Mouse (Mus musculus): ENCODE data around the gene Ahdc1. TPM values are rescaled to one million over a fixed set of nuclear protein-coding genes. Genes with fewer than 3 reads are reported as not detected.

The Ahdc1 gene
- polyA plus RNA-seq, 1 experiment from 2014 or later = 10.5 TPM

DNA sequence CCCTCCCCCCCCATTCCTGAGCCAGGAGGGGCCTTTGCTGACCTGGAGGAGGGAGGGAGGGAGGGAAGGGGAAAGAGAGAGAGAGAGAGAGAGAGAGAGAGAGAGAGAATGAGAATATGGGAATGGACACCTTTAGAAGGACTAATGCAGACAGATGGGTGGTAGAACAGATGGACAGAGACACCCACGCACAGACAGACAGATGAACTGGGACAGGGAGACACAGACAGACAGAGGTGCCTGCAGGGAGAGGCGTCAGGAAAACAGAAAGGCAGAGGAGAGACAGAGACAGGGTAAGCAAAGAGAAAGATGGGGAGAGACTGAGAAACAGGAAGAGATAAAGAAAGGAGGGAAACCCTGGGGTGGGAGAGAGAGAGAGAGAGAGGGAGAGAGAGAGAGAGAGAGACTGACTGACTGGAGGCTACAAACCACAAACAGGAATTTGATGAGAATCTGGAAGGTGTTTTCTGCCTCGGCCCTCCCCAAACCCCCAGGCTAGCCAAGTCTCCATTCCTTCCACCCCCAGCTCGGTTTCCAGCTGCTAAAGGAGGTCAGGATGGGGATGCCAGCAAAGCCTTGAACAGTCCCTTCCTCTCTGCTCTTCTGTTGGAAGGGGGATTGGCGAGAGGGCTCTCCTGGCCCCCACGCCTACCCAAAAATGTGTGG lies 6.7 kb downstream of the Ahdc1 start:
- peaks cover 84% of the 10 kb centered on the region for H3K4me1 ChIP-seq (ENCODE audit: control insufficient read depth, insufficient read depth, low read length)
- no peak overlapping the region for H3K27ac ChIP-seq (replicated peaks; ENCODE audit: low read depth, low read length)
- DNase-seq (ENCODE audit: low spot score) (no peak), ATAC-seq (ENCODE audit: insufficient number of reproducible peaks, low FRiP score, low TSS enrichment, low read depth) (no peak)
- H3K9me3 ChIP-seq (ENCODE audit: control insufficient read depth, low read length) = no peaks in the 10 kb centered on the region
- WGBS = 53% methylated on average over 6 of the region's 6 CpGs
- H3K36me3 ChIP-seq (ENCODE audit: control insufficient read depth, insufficient read depth, low read length) = no peaks in the 10 kb centered on the region
- no peak overlapping the region for H3K4me3 ChIP-seq (ENCODE audit: low read depth, low read length)
- no peak overlapping the region for H3K4me2 ChIP-seq (ENCODE audit: low read depth, severe bottlenecking)
- no peak overlapping the region for H3K9ac ChIP-seq (ENCODE audit: low read length)
- H3K27me3 ChIP-seq (ENCODE audit: control insufficient read depth, insufficient read depth, low read length) = no peaks in the 10 kb centered on the region

- H3K4me2 ChIP-seq (ENCODE audit: low read depth, severe bottlenecking) = no peak overlapping the region
- peaks cover 83% of the 10 kb centered on the region for H3K4me1 ChIP-seq (ENCODE audit: control insufficient read depth, insufficient read depth, low read length)
- no peaks in the 10 kb centered on the region for H3K27me3 ChIP-seq (ENCODE audit: control insufficient read depth, insufficient read depth, low read length)
- no peak for ATAC-seq (ENCODE audit: insufficient number of reproducible peaks, low FRiP score, low TSS enrichment, low read depth)
- H3K27ac ChIP-seq (replicated peaks; ENCODE audit: low read depth, low read length) = no peak overlapping the region
- H3K9ac ChIP-seq (ENCODE audit: low read length) = no peak overlapping the region
- H3K9me3 ChIP-seq (ENCODE audit: control insufficient read depth, low read length) = no peaks in the 10 kb centered on the region
- no peaks in the 10 kb centered on the region for H3K36me3 ChIP-seq (ENCODE audit: control insufficient read depth, insufficient read depth, low read length)
- WGBS = 77% methylated on average over 3 of the region's 3 CpGs
- DNase-seq (ENCODE audit: low spot score) = no peak
- no peak overlapping the region for H3K4me3 ChIP-seq (ENCODE audit: low read depth, low read length)
Observed at GRCm38 (mm10) chr4:133018263-133018798, 7.3 kb downstream of the Ahdc1 start.

GRCm38 (mm10) chr4:133020721-133021120 lies 9.7 kb downstream of the Ahdc1 start:
- Histone ChIP-seq H3K4me3 (ENCODE audit: low read depth, low read length) (no peak overlapping the region), H3K9ac (ENCODE audit: low read length) (no peak overlapping the region)
- no peak for ATAC-seq (ENCODE audit: insufficient number of reproducible peaks, low FRiP score, low TSS enrichment, low read depth)

GRCm38 (mm10) chr4:133021181-133021671 lies 10.2 kb downstream of the Ahdc1 start:
- Histone ChIP-seq H3K9ac (ENCODE audit: low read length) (no peak overlapping the region), H3K36me3 (ENCODE audit: control insufficient read depth, insufficient read depth, low read length) (no peaks in the 10 kb centered on the region), H3K4me3 (ENCODE audit: low read depth, low read length) (no peak overlapping the region), H3K4me2 (ENCODE audit: low read depth, severe bottlenecking) (peak overlapping the region; percentile 22; the same call in 1 of the 2 replicates), H3K27me3 (ENCODE audit: control insufficient read depth, insufficient read depth, low read length) (no peaks in the 10 kb centered on the region), H3K27ac (replicated peaks; ENCODE audit: low read depth, low read length) (no peak overlapping the region; the same call in 1 of the 2 replicates), H3K9me3 (ENCODE audit: control insufficient read depth, low read length) (no peaks in the 10 kb centered on the region), H3K4me1 (ENCODE audit: control insufficient read depth, insufficient read depth, low read length) (peaks cover 84% of the 10 kb centered on the region)
- WGBS = 6% methylated on average over 9 of the region's 9 CpGs
- DNase-seq (ENCODE audit: low spot score) (peak; percentile 37), ATAC-seq (ENCODE audit: insufficient number of reproducible peaks, low FRiP score, low TSS enrichment, low read depth) (0 out of 2 replicates have a peak, but pooled peaks have one; percentile 19)

More at GRCm38 (mm10) chr4:133020721-133021120, 9.7 kb downstream of the Ahdc1 start:
- no peaks in the 10 kb centered on the region for H3K9me3 ChIP-seq (ENCODE audit: control insufficient read depth, low read length)
- peak overlapping the region; percentile 22 for H3K4me2 ChIP-seq (ENCODE audit: low read depth, severe bottlenecking)
- no peaks in the 10 kb centered on the region for H3K27me3 ChIP-seq (ENCODE audit: control insufficient read depth, insufficient read depth, low read length)
- H3K36me3 ChIP-seq (ENCODE audit: control insufficient read depth, insufficient read depth, low read length) = no peaks in the 10 kb centered on the region
- WGBS = 27% methylated on average over 4 of the region's 6 CpGs
- no peak for DNase-seq (ENCODE audit: low spot score)
- no peak overlapping the region for H3K27ac ChIP-seq (replicated peaks; ENCODE audit: low read depth, low read length)
- H3K4me1 ChIP-seq (ENCODE audit: control insufficient read depth, insufficient read depth, low read length) = peaks cover 82% of the 10 kb centered on the region

DNA sequence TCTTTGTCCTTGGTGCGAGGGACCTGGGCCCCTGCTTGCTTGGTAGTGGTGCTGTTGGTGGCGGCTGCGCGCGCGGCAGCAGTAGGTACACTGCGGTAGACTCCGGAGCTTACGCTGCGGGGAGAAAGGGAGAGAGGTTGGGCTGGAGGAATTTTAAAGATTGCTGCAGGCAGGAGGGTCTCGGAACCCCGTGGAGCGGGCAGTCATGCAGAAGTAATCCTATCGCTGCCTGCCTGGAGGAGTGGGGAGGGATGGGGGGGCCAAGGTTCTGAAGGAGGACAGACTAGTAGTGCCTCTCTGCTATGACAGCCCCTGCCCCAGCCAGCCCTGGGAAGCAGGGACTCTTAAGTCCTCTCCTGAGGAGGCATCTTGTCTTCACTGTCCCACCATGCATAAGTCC lies 11.2 kb downstream of the Ahdc1 start:
- peak overlapping the region; percentile 36; the same call in 1 of the 2 replicates for H3K27ac ChIP-seq (replicated peaks; ENCODE audit: low read depth, low read length)
- 18% methylated on average over 14 of the region's 14 CpGs for WGBS
- no peak for ATAC-seq (ENCODE audit: insufficient number of reproducible peaks, low FRiP score, low TSS enrichment, low read depth)
- H3K4me3 ChIP-seq (ENCODE audit: low read depth, low read length) = peak overlapping the region; percentile 6; the same call in 1 of the 2 replicates
- no peaks in the 10 kb centered on the region for H3K27me3 ChIP-seq (ENCODE audit: control insufficient read depth, insufficient read depth, low read length)
- H3K4me2 ChIP-seq (ENCODE audit: low read depth, severe bottlenecking) = peak overlapping the region; percentile 31
- H3K4me1 ChIP-seq (ENCODE audit: control insufficient read depth, insufficient read depth, low read length) = peaks cover 81% of the 10 kb centered on the region
- no peaks in the 10 kb centered on the region; the same call in 1 of the 2 replicates for H3K36me3 ChIP-seq (ENCODE audit: control insufficient read depth, insufficient read depth, low read length)
- H3K9ac ChIP-seq (ENCODE audit: low read length) = peak overlapping the region; percentile 17; the same call in 1 of the 2 replicates
- peak; percentile 44 for DNase-seq (ENCODE audit: low spot score)
- no peaks in the 10 kb centered on the region for H3K9me3 ChIP-seq (ENCODE audit: control insufficient read depth, low read length)

- ATAC-seq (ENCODE audit: insufficient number of reproducible peaks, low FRiP score, low TSS enrichment, low read depth) (no peak), DNase-seq (ENCODE audit: low spot score) (no peak)
- Histone ChIP-seq H3K36me3 (ENCODE audit: control insufficient read depth, insufficient read depth, low read length) (no peaks in the 10 kb centered on the region; the same call in 1 of the 2 replicates), H3K4me2 (ENCODE audit: low read depth, severe bottlenecking) (no peak overlapping the region), H3K27me3 (ENCODE audit: control insufficient read depth, insufficient read depth, low read length) (no peaks in the 10 kb centered on the region), H3K4me1 (ENCODE audit: control insufficient read depth, insufficient read depth, low read length) (peaks cover 72% of the 10 kb centered on the region), H3K9me3 (ENCODE audit: control insufficient read depth, low read length) (no peaks in the 10 kb centered on the region), H3K27ac (replicated peaks; ENCODE audit: low read depth, low read length) (no peak overlapping the region), H3K4me3 (ENCODE audit: low read depth, low read length) (no peak overlapping the region), H3K9ac (ENCODE audit: low read length) (no peak overlapping the region)
- WGBS = 80% methylated on average over 14 of the region's 14 CpGs
Observed at GRCm38 (mm10) chr4:133022954-133023635, 12.0 kb downstream of the Ahdc1 start.

- H3K27me3 ChIP-seq (ENCODE audit: control insufficient read depth, insufficient read depth, low read length) = no peaks in the 10 kb centered on the region
- H3K9me3 ChIP-seq (ENCODE audit: control insufficient read depth, low read length) = no peaks in the 10 kb centered on the region
- H3K4me3 ChIP-seq (ENCODE audit: low read depth, low read length) = no peak overlapping the region
- no peaks in the 10 kb centered on the region; the same call in 1 of the 2 replicates for H3K36me3 ChIP-seq (ENCODE audit: control insufficient read depth, insufficient read depth, low read length)
- WGBS = 92% methylated on average over 6 of the region's 6 CpGs
- peaks cover 72% of the 10 kb centered on the region for H3K4me1 ChIP-seq (ENCODE audit: control insufficient read depth, insufficient read depth, low read length)
- no peak overlapping the region for H3K27ac ChIP-seq (replicated peaks; ENCODE audit: low read depth, low read length)
- no peak for DNase-seq (ENCODE audit: low spot score)
- H3K4me2 ChIP-seq (ENCODE audit: low read depth, severe bottlenecking) = no peak overlapping the region
- H3K9ac ChIP-seq (ENCODE audit: low read length) = no peak overlapping the region
- no peak for ATAC-seq (ENCODE audit: insufficient number of reproducible peaks, low FRiP score, low TSS enrichment, low read depth)
Observed at GRCm38 (mm10) chr4:133023636-133024035, 12.6 kb downstream of the Ahdc1 start.

DNA sequence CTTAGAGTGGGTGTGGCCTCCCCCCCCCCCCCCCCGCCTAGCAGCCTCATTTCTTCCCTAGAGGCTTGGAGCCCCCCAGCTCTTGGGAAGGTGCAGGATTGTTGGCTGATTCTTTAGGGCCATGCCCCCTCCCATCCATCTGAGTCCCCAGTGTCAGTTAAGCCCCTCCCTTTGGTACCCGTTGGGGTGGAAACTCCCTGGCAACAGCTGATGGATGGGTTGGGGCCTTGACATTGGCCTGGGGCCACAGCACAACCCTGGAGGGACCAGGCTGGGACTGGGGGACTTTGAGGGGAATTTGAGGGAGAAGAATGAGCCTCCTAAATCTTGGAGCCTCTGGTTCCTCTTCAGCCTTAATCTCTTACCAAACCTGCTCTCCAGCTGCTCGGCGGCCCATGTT lies 13.3 kb downstream of the Ahdc1 start:
- no peak overlapping the region for H3K4me3 ChIP-seq (ENCODE audit: low read depth, low read length)

More for the DNA sequence above, 13.3 kb downstream of the Ahdc1 start:
- 35% methylated on average over 3 of the region's 4 CpGs for WGBS
- no peak overlapping the region for H3K4me2 ChIP-seq (ENCODE audit: low read depth, severe bottlenecking)
- no peaks in the 10 kb centered on the region for H3K9me3 ChIP-seq (ENCODE audit: control insufficient read depth, low read length)
- H3K27ac ChIP-seq (replicated peaks; ENCODE audit: low read depth, low read length) = no peak overlapping the region
- no peaks in the 10 kb centered on the region for H3K27me3 ChIP-seq (ENCODE audit: control insufficient read depth, insufficient read depth, low read length)
- no peak overlapping the region for H3K9ac ChIP-seq (ENCODE audit: low read length)
- H3K4me1 ChIP-seq (ENCODE audit: control insufficient read depth, insufficient read depth, low read length) = peaks cover 69% of the 10 kb centered on the region
- H3K36me3 ChIP-seq (ENCODE audit: control insufficient read depth, insufficient read depth, low read length) = no peaks in the 10 kb centered on the region; the same call in 1 of the 2 replicates
- ATAC-seq (ENCODE audit: insufficient number of reproducible peaks, low FRiP score, low TSS enrichment, low read depth) (no peak), DNase-seq (ENCODE audit: low spot score) (no peak)

Measured in limb, embryonic 11.5 days (tissue).